Mouse (Mus musculus): ENCODE measurements at regions not wholly inside any gene's neighbourhood (a gene's known extent, or its start where the extent isn't known, plus 50 kb on each side); places are given as distances from the start of the nearest gene placed in this dataset.

- no peak overlapping the region for H3K4me3 ChIP-seq (ENCODE audit: control insufficient read depth, insufficient read depth, low read length)
- DNase-seq: no peak
- H3K36me3 ChIP-seq (ENCODE audit: control insufficient read depth, insufficient read depth, low read length): no peaks in the 10 kb centered on the region
- no peaks in the 10 kb centered on the region for H3K4me1 ChIP-seq (replicated peaks; ENCODE audit: control insufficient read depth, insufficient read depth, low read length)
- no peak overlapping the region for H3K27ac ChIP-seq (ENCODE audit: control insufficient read depth, insufficient read depth, low read length)
- 87% methylated on average over 3 of the region's 3 CpGs for WGBS
- no peaks in the 10 kb centered on the region for H3K27me3 ChIP-seq (ENCODE audit: control insufficient read depth, insufficient read depth, low read length)
- TF ChIP-seq CTCF (IDR thresholded peaks at IDR 0.05; ENCODE audit: borderline replicate concordance, control insufficient read depth, extremely low read depth, insufficient read depth, low read length, poor library complexity): no peak
- TF ChIP-seq POLR2A (IDR thresholded peaks at IDR 0.05; ENCODE audit: control insufficient read depth, extremely low read depth, insufficient read depth, low read length, poor library complexity): no peak
These were observed 174.1 kb upstream of the Mad2l1 start for GRCm38 (mm10) chr6:66361130-66361529.

GRCm38 (mm10) chr6:66367263-66367662 is 167.9 kb upstream of the Mad2l1 start:
- no peak overlapping the region for H3K27ac ChIP-seq (ENCODE audit: control insufficient read depth, insufficient read depth, low read length)
- no peak for DNase-seq
- no peaks in the 10 kb centered on the region for H3K4me1 ChIP-seq (replicated peaks; ENCODE audit: control insufficient read depth, insufficient read depth, low read length)
- H3K4me3 ChIP-seq (ENCODE audit: control insufficient read depth, insufficient read depth, low read length): no peak overlapping the region
- no peaks in the 10 kb centered on the region for H3K27me3 ChIP-seq (ENCODE audit: control insufficient read depth, insufficient read depth, low read length)
- no peaks in the 10 kb centered on the region for H3K36me3 ChIP-seq (ENCODE audit: control insufficient read depth, insufficient read depth, low read length)
- no peak for TF ChIP-seq CTCF (IDR thresholded peaks at IDR 0.05; ENCODE audit: borderline replicate concordance, control insufficient read depth, extremely low read depth, insufficient read depth, low read length, poor library complexity)
- TF ChIP-seq POLR2A (IDR thresholded peaks at IDR 0.05; ENCODE audit: control insufficient read depth, extremely low read depth, insufficient read depth, low read length, poor library complexity): no peak

- no peaks in the 10 kb centered on the region for H3K27me3 ChIP-seq (ENCODE audit: control insufficient read depth, insufficient read depth, low read length)
- H3K27ac ChIP-seq (ENCODE audit: control insufficient read depth, insufficient read depth, low read length): no peak overlapping the region
- no peaks in the 10 kb centered on the region for H3K36me3 ChIP-seq (ENCODE audit: control insufficient read depth, insufficient read depth, low read length)
- H3K4me1 ChIP-seq (replicated peaks; ENCODE audit: control insufficient read depth, insufficient read depth, low read length): no peaks in the 10 kb centered on the region
- no peak for DNase-seq
- H3K4me3 ChIP-seq (ENCODE audit: control insufficient read depth, insufficient read depth, low read length): no peak overlapping the region
- no peak for TF ChIP-seq POLR2A (IDR thresholded peaks at IDR 0.05; ENCODE audit: control insufficient read depth, extremely low read depth, insufficient read depth, low read length, poor library complexity)
- TF ChIP-seq CTCF (IDR thresholded peaks at IDR 0.05; ENCODE audit: borderline replicate concordance, control insufficient read depth, extremely low read depth, insufficient read depth, low read length, poor library complexity): no peak
- 85% methylated on average over 1 of the region's 1 CpGs for WGBS
These were observed 153.8 kb upstream of the Mad2l1 start for GRCm38 (mm10) chr6:66381279-66381934.

GRCm38 (mm10) chr6:66382347-66383010 is 152.7 kb upstream of the Mad2l1 start:
- Histone ChIP-seq H3K27me3 (ENCODE audit: control insufficient read depth, insufficient read depth, low read length) (no peaks in the 10 kb centered on the region), H3K36me3 (ENCODE audit: control insufficient read depth, insufficient read depth, low read length) (no peaks in the 10 kb centered on the region), H3K27ac (ENCODE audit: control insufficient read depth, insufficient read depth, low read length) (no peak overlapping the region), H3K4me3 (ENCODE audit: control insufficient read depth, insufficient read depth, low read length) (no peak overlapping the region), H3K4me1 (replicated peaks; ENCODE audit: control insufficient read depth, insufficient read depth, low read length) (no peaks in the 10 kb centered on the region)
- TF ChIP-seq CTCF (IDR thresholded peaks at IDR 0.05; ENCODE audit: borderline replicate concordance, control insufficient read depth, extremely low read depth, insufficient read depth, low read length, poor library complexity) (no peak), POLR2A (IDR thresholded peaks at IDR 0.05; ENCODE audit: control insufficient read depth, extremely low read depth, insufficient read depth, low read length, poor library complexity) (no peak)
- WGBS: 88% methylated on average over 2 of the region's 2 CpGs
- DNase-seq: no peak

- Histone ChIP-seq H3K27ac (ENCODE audit: control insufficient read depth, insufficient read depth, low read length) (no peak overlapping the region), H3K27me3 (ENCODE audit: control insufficient read depth, insufficient read depth, low read length) (no peaks in the 10 kb centered on the region), H3K36me3 (ENCODE audit: control insufficient read depth, insufficient read depth, low read length) (no peaks in the 10 kb centered on the region), H3K4me1 (replicated peaks; ENCODE audit: control insufficient read depth, insufficient read depth, low read length) (no peaks in the 10 kb centered on the region), H3K4me3 (ENCODE audit: control insufficient read depth, insufficient read depth, low read length) (no peak overlapping the region)
- TF ChIP-seq POLR2A (IDR thresholded peaks at IDR 0.05; ENCODE audit: control insufficient read depth, extremely low read depth, insufficient read depth, low read length, poor library complexity): no peak
- TF ChIP-seq CTCF (IDR thresholded peaks at IDR 0.05; ENCODE audit: borderline replicate concordance, control insufficient read depth, extremely low read depth, insufficient read depth, low read length, poor library complexity): no peak
- no peak for DNase-seq
- WGBS: 92% methylated on average over 4 of the region's 4 CpGs
These were observed 140.0 kb upstream of the Mad2l1 start for GRCm38 (mm10) chr6:66395147-66395546.

- 93% methylated on average over 8 of the region's 8 CpGs for WGBS
- DNase-seq: no peak
- Histone ChIP-seq H3K27ac (ENCODE audit: control insufficient read depth, insufficient read depth, low read length) (no peak overlapping the region), H3K4me3 (ENCODE audit: control insufficient read depth, insufficient read depth, low read length) (no peak overlapping the region), H3K4me1 (replicated peaks; ENCODE audit: control insufficient read depth, insufficient read depth, low read length) (0 out of 2 replicates have a peak, but pooled peaks cover 2% of the 10 kb centered on the region), H3K27me3 (ENCODE audit: control insufficient read depth, insufficient read depth, low read length) (no peaks in the 10 kb centered on the region), H3K36me3 (ENCODE audit: control insufficient read depth, insufficient read depth, low read length) (no peaks in the 10 kb centered on the region)
- TF ChIP-seq CTCF (IDR thresholded peaks at IDR 0.05; ENCODE audit: borderline replicate concordance, control insufficient read depth, extremely low read depth, insufficient read depth, low read length, poor library complexity) (no peak), POLR2A (IDR thresholded peaks at IDR 0.05; ENCODE audit: control insufficient read depth, extremely low read depth, insufficient read depth, low read length, poor library complexity) (no peak)
These were observed 137.8 kb upstream of the Mad2l1 start for GRCm38 (mm10) chr6:66397411-66397810.

All from thymus, adult 2 months (tissue).